Mouse (Mus musculus) lung, postnatal 0 days (tissue): Measurements from ENCODE around the gene Rims4.

Experiments
- CTCF ChIP-seq: IDR thresholded peaks from 2 replicates; pipeline ENCODE4 v1.5.1; 2016; ENCODE audit warnings: antibody characterized with exemption, mild to moderate bottlenecking
- EP300 ChIP-seq: IDR thresholded peaks from 2 replicates; pipeline ENCODE4 v1.6.1; 2016; ENCODE audit warnings: antibody characterized with exemption, mild to moderate bottlenecking, control low read depth

DNA sequence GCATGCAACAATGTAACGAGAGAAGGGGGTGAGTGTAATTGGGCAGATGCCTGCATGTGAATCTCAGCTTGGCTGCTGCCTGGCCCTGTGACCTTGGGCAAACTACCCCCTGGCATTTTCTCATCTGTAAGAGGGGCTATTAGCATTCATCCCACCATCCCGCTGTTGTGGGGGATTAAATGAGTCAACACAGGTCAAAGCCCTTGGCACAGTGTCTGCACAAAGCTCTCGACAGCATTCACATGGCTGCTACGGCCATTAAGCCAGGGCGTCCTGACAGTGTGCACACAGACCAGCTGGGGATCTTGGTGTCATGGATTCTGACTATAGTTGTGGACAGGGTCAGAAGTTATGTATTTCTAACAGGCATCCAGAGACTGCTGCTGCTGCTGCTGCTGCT lies 43.6 kb downstream of the Rims4 start:
- no peak for TF ChIP-seq CTCF
- no peak for TF ChIP-seq EP300
